Mouse (Mus musculus): Measurements from ENCODE around the gene Mfsd11. TPM values are rescaled to one million over a fixed set of nuclear protein-coding genes. Genes with fewer than 3 reads are reported as not detected.
A peak's percentile ranks its signal among the peaks of the same experiment; 100 is the strongest.
"Not testable (repeated sequence)": the region's sequence is repeated elsewhere in the genome, so short reads cannot be mapped to it uniquely, and the experiment has no call there.

The Mfsd11 gene
- total RNA-seq, 2 experiments from 2014 or later = 3.4 to 35.0 TPM

DNA sequence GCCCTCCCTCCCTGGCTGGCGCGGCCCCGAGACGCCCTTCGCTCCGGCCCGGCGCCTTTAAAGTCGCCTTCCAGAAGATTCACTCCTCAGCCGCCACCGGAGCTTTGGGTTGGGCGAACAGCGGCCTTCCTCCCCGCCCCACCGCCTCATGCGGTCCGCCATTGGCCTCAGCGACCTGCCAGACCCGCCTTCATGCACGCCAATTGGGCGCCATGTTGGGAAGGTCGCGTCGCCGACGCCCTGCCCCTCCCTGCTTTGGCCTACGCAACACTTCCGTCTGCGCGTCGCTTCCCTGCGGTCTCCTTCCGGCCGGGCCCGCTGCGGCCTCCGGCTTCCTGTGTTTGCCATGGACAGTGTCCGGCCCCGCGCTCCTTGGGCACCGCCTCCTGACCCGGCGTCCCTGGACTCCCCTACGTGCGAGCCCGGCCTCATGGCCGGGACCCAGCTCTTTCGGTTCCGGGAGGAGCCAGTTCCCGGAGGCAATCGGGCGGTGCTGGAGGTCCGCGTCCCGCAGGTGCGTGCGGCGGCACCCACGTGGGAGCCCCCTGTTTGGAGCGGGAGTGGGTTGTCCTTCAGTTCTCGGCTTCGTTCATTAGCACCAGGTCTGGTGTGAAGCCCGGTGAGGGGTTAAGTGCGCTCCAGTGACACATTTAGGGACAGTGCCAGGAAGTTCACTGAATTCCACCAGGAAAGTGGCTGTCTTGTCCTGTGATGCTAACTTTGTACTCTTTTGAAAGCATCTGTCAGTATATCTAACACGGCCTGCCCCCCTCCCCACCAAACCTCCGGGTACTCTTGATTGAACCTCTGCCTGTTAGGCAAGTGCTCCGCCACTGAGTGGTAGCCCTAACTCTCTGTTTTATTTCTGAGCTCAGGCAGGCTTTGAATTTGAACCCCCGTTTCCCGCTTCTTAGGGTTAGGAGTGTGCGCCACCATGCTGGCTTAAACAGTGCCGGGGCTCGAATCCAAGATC is 8.7 kb upstream of the Mfsd11 start, which contains the start of the genes Mettl23 and Jmjd6:
TSS of gene Mettl23 (plus strand) at position 18 of the 973 bp plus-strand sequence.
TSS of gene Jmjd6 (minus strand) at position 189 of the 973 bp plus-strand sequence.
- peak; percentile 96 for ATAC-seq (replicated peaks; ENCODE audit: low FRiP score, poor library complexity, severe bottlenecking)

DNA sequence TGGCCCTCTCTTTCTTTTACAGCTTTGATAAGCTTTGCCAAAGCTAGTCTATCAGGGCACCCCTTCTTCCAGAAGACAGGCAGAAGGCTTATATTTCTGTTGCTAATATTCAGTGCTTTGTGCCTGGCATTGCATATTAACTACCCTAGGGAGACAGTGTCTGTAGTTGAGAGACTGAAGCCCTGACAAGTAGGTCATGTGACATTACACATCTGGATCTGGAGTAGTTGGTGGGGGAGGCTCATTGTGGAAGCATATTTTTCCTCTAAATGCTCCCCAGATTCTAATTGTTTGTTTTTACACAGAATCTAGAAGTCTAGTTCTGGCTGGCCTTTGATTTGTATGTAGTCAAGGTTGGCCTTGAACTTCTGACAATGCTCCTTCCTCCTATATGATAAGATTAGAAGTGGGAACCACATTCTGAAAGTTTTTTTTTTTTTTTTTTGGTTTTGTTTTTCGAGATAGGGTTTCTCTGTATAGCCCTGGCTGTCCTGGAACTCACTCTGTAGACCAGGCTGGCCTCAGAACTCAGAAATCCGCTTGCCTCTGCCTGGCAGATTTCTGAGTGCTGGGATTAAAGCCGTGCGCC is 5.6 kb upstream of the Mfsd11 start:
- no peak for ATAC-seq (replicated peaks; ENCODE audit: low FRiP score, poor library complexity, severe bottlenecking)

DNA sequence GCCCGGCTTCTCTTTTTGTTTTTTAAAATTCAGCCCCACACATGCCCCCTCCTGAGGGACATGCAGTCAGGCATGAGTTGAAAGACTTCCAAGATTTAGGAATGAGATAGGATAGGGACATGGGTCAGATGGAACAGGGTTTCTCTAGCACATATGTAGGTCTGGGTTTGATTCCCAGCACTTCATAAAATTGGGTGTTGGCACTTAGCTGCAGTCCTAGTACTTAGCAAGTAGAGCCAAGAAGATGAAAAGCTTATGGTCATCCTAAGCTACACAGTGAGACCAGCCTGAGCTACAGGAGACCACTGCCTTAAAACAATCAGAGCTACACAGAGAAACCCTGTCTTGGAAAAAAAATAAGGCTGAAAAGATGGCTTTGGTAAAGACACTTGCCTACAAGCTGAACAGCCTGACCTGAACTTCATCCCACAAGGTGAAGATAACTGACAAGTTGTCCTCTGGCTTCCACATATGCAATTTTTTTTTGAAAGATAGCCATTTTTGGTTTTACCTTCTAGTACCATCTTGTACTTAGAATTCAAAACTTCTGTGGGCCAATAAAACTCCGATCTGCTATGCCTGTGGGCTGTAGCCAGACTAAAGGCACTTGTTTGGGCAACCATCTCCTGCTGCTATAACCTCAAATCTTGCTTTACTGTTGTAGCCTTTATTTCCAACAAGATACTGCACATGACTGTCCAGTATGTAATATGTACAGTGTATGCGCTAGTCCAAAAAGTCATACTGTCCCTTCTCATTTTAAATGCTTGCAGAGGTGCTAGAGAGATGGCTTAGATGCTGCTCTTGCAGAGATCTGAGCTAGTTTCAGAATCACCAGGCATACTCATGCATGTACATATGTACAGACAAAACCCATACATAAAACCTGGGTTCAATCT is 4.8 kb upstream of the Mfsd11 start:
- ATAC-seq (replicated peaks; ENCODE audit: low FRiP score, poor library complexity, severe bottlenecking) = no peak

DNA sequence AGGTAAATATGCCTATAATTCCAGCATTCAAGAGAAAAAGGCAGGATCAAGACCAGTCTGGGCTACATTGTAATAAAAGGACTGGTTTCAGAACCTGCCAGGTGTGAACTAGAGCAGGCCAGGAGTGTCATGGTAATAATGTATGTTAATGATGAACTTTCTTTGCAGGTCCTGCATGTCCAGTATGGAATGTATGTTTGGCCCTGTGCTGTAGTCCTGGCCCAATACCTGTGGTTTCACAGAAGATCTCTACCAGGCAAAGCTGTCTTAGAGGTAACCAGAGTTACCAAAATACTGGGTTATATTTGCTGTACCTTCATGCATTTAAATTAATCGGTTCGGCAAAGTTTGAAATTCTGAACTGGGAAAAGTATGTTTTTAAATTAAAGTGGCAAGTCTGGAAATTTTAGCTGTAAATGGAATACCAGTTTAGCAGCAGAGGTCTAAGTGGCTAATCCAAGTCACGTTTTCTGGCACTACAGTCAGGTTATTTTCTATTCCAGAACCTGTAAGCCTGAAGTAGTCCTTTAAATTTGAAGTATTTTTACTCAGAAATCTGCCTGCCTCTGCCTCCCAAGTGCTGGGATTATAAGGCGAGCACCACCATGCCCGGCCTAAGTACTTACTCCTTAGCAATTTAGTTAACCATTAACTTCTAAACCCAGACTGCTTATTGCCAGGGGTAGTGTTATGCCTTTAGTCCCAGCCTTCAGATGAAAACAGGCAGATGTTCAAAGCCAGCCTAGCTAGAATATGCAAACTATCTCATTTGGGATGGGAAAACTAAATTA is 4.0 kb upstream of the Mfsd11 start:
- ATAC-seq (replicated peaks; ENCODE audit: low FRiP score, poor library complexity, severe bottlenecking) = no peak

DNA sequence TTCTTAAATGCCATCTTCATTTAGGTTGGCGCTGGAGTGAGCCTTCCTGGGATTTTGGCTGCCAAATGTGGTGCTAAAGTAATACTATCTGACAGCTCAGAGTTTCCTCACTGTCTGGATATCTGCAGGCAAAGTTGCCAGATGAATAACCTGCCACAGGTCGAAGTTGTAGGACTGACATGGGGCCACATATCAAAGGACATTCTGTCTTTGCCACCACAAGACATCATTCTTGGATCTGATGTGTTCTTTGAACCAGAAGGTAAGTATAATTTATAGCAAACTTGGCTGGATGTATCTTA is 3.4 kb upstream of the Mfsd11 start:
- not testable (repeated sequence) for ATAC-seq (replicated peaks; ENCODE audit: low FRiP score, poor library complexity, severe bottlenecking)

DNA sequence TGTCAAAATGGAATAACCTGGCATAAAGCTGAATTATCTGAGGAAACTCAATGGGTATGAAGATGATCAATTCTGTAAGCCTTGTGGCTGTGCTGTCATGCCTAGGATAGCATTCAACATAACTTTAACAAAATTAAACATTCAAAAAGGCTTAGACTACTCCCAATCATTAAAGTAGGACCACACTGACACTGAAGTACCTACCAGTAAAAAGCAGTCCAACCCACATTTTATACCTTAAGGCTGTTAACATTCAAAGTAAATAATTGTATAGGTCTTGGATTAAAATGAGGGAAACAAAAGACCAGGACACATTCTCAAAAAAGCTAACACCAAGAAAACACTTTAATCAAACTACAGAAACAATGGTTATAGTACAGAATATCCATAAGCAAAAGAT is 2.7 kb upstream of the Mfsd11 start:
- no peak for ATAC-seq (replicated peaks; ENCODE audit: low FRiP score, poor library complexity, severe bottlenecking)

DNA sequence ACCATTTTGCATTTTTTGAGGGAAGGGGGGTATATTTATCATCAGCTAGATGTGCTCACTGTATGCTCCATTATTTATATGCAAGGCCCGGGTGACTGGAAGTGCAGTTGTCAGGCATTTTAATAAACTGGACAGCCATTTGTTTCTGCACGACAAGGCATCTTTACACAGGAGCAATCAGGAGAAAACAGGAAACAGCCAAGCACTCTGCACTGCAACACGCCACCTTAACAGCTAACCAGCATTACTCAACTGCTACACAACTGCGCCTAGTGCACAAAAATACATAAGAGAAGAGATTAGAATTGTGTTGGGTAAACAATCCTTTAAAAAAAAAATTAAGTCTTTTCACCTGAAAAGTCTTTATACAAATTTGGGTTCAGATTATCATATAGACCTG is 2.2 kb upstream of the Mfsd11 start:
- ATAC-seq (replicated peaks; ENCODE audit: low FRiP score, poor library complexity, severe bottlenecking) = no peak

DNA sequence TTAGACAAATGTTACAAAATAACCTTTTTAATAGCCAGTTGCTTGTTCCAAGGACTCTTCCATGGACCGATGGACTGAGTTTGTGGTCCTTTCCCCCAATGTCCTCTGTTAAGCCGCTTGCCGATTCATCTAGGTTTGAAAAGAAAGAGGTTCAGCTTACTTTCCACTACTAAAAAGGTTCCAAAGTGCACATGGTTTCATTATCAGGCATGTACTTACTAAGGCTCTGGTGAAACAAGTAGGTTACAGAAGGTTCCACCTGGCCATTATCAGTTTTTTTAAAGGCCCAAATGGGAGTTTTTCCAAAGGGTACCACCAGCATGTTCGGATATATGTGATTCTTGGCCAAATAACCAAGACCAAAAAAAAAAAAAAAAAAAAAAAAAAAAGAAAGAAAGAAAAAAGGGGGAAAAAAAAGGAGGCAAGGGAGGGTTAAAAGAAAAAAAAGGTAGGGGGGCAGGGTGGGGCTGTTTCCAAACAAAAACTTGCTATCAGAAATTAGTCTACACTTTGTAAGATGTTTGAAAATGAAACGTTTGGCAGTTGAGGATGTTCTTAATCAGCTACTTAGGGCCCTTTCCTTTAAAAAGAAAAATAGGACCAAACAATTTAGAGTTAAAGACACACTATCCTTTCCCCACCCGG is 1.3 kb upstream of the Mfsd11 start:
- no peak for ATAC-seq (replicated peaks; ENCODE audit: low FRiP score, poor library complexity, severe bottlenecking)

DNA sequence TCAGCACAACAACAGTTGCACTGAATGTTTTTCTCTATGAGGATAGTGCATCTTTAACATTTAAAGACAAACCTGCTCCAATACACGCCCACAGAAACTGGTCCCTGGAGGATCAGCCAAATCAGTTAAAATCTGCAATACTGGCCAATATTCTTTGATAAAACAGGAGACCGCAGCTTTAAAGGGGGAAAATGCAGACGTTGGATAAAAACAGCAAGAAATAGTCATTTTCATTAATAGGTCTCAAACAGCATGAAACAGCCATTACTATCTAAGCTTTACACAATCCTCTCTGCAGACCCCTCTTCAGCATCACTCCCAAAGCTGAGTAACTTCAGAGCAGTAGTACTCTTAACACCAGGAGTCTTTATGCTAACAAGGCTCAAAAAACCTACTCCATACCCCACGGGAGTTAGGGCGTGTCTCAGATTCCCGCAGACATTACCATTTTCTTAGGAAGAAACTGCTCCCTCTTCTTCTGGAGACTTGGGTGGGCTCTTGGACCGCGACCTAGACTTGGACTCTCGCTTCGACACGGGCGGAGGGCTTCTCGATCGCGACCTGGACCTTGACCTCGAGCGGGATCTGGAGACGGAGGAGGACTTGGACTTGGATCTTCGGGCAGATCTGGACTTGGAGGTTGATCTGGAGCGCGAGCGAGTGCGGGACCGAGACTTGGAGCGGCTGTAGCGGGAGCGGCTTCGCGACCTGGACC is 507 bp upstream of the Mfsd11 start:
- ATAC-seq (replicated peaks; ENCODE audit: low FRiP score, poor library complexity, severe bottlenecking) = no peak

DNA sequence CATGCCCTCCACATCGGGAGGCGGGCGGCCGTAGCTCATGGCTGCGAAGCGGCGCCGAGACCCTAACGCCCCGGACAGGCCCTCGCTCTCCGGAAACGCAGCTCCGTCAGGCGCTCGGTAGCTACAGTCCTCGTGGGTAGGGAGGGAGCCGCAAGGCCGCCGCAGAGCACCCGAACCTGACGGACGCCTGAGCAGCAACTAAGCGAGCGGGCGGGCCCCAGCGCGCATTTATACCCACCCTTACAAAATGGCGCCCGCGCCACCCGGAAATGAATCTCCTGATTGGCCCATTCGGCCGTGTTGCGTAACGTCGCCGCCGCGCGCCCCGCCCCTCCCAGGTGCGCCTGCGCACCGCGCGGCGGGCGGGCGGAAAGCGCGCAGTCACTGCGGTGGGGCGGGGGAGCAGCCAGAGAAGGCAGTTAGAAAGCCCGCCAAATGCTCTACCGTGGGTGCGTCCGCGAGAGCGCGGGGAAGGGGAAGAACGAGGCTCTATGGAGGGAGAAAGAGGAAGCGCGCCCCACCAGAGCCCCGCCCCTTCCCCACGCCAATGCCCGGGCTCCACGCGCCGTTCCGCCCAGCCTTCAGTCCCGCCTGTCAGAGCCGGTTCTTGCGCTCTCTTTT is 761 bp downstream of the Mfsd11 start, which contains the start of gene Srsf2:
TSS of gene Srsf2 (minus strand) at position 204 of the 621 bp plus-strand sequence.
- peak; percentile 75 for ATAC-seq (replicated peaks; ENCODE audit: low FRiP score, poor library complexity, severe bottlenecking)

DNA sequence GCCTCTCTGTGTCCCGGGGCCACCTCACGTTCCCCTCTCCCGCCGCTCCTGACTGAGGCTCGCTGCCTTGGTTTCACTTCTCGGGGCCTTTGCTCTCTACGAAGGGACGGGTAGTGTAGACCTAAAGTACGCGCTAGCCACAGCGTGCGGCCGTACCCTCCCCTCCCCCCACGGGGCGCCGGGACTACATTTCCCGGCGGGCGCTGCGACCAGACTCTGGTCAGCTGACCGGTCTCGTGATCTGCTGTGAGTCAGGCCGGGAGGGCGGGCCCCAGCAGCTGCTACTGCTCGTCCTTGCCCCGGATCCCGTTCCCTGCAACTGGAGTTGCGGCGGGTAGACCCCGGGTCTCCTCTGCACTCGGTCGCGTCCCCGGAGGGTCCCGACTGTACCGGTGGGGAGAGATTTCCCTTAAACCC is 1.3 kb downstream of the Mfsd11 start:
- ATAC-seq (replicated peaks; ENCODE audit: low FRiP score, poor library complexity, severe bottlenecking) = peak; percentile 87

DNA sequence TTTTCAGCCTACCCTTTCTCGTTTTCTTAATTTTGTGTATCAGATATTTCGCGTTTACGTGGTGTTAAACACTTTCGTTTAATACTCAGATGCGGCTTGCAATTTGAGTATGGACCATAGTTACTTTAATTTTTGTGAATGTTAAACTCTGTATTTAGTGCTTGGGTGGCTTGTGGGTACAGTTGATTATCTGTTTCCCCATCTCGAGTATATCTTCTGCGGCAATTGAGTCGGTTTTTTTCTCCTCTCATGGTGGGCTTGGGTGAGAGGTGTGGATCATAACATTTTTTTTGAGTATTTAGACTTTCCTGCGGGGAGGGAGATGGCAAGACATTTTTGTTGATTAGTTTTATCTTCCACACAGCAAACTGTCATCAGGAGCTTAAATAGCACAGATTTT is 2.0 kb downstream of the Mfsd11 start:
- ATAC-seq (replicated peaks; ENCODE audit: low FRiP score, poor library complexity, severe bottlenecking) = no peak

DNA sequence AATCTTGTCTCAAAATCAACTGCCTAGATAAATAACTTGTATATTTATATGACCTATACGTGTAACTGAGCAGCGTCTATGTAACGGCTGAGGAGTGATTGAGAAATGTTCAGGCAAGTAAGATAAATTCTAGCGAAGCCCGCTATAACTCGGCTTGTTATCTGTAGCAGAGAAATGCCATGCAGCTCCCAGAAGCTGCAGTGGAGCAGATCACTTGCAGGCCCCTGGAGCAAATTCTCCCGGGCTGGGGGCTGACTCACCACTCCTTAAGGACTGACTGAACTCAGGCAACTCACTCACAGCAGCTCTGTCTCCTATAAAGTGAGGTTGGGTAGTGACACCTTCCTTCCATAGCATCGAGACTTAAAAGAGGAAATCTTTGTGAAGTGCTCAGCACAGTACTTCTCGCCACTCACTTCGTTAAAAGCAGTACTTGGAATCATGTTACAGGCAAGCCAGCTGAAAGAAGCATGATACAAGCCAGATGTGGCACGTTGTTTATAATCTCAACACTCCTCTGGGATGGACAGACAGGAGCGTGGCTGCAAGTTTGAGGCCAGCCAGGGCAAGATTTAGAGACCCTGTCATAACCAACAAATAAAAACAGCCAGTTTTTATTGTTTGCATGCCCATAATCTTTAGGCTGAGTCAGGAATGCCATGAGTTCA is 5.1 kb downstream of the Mfsd11 start:
- ATAC-seq (replicated peaks; ENCODE audit: low FRiP score, poor library complexity, severe bottlenecking) = no peak

DNA sequence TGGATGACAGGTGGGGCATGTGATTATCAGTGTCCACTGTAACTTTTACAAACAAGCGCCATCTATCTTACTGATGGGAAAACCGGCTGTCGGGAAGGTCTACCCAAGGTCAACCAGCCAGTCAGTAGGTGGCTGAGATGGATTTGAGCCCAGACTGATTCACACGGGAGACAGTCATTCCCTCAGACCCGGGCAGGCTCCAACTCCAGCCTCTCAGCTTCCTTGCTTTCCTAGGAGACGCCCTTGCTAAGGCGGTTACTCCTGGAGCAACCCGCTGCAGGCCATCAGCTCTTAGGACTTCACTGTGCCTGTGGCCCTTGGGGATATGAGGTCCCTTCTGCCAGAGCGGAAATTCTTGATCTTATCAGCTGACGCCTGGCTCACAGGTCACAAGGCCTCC is 12.2 kb downstream of the Mfsd11 start:
- no peak for ATAC-seq (replicated peaks; ENCODE audit: low FRiP score, poor library complexity, severe bottlenecking)

DNA sequence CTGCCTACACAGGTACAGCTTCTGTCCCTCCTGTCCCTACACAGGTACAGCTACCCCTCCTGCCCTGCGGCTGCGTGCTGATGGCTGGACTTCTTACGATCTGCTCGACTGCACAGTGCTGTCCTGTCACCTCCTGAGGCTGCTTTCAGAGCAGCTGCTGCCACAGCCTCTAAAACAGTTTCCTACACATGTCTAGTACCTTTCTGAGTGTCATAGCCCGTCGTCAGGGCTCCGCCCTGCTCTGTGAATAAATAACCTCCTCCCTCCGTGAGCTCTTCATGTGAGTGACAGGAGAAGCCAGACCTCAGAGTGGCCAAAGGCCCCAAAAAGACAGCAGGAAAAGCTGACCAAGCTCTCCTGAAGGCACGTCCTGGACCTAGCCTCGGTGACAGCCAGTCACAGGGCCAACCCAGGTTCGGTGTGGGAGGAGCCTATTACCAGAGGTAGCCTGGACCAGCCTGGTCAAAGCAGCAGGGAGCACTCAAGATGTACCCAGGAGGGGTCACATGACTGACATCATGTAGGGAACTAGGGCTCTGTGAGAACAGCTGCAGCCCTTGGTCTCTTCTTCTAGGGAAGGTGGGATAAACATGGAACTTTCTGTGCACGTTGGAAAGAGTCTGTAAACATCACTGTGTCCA is 13.8 kb downstream of the Mfsd11 start:
- ATAC-seq (replicated peaks; ENCODE audit: low FRiP score, poor library complexity, severe bottlenecking) = no peak

DNA sequence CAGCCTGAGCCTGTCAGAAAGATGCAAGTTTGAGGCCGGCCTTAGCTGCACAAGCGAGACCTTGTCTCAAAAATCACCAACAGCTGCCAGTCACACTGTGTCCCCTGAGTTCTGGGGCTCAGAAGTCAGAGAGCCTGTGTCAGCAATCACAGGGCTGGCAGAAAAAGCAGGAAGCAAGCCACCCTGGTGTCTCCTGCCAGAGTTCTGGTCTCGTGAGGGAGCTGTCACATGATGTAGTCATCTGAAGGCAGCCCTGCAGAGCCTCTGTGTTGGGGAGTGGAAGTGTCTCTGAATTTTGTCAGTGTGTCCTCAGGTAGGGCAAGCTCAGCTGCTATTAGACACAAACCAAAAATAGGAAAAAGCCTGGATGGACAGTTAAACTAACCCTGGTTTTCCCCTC is 15.9 kb downstream of the Mfsd11 start:
- ATAC-seq (replicated peaks; ENCODE audit: low FRiP score, poor library complexity, severe bottlenecking) = no peak

DNA sequence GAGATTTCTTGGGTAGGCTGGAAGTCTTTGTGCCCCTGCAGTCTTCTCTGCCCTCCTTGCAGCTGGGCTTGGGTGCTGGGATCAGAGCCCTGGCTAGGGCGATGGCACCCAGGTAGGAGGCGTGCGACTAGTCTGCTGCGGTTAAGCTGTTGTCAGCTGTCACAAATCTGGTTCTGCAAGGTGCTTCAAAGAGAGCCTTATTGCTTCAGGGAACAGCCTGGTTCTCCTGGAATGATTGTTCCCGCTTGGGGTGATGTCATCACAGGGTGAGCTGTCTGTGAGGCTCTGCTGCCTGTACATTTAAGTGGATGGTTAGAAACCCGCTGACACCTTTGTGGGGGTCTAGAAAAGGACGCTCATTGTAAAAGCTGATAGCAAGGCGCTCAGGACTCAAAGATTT is 17.0 kb downstream of the Mfsd11 start:
- no peak for ATAC-seq (replicated peaks; ENCODE audit: low FRiP score, poor library complexity, severe bottlenecking)

All from erythroblast, adult 5-6 weeks (primary cell).